Mouse (Mus musculus) limb, embryonic 14.5 days (tissue): ENCODE data around the gene Cplx1. TPM values are rescaled to one million over a fixed set of nuclear protein-coding genes. Genes with fewer than 3 reads are reported as not detected.

Experiments used
- ATAC-seq: fragments of 200-750 bp; cut with Nextera tagmentation; 2 replicates; pipeline ENCODE4 v1.8.0; 2017; ENCODE audit warnings: low read depth, moderate number of reproducible peaks, moderate TSS enrichment; ENCODE audit not compliant: low FRiP score
- DNase-seq: peaks from one replicate; pipeline ENCODE4 v3.0.0-alpha.2; 2015; ENCODE audit warnings: low spot score
- H3K27ac ChIP-seq: fragments of 300-500 bp; sonication (generic); replicated peaks from 2 replicates; pipeline ENCODE4 v1.5.1; 2014; ENCODE audit warnings: low read depth, mild to moderate bottlenecking, low read length, moderate library complexity, mixed read lengths
- H3K27me3 ChIP-seq: fragments of 300-500 bp; sonication (generic); 2 replicates; pipeline ENCODE4 v1.6.1; 2014; ENCODE audit warnings: low read length, mixed read lengths; ENCODE audit not compliant: control insufficient read depth, insufficient read depth
- H3K36me3 ChIP-seq: fragments of 300-500 bp; sonication (generic); 2 replicates; pipeline ENCODE4 v1.6.1; 2014; ENCODE audit warnings: mild to moderate bottlenecking, low read length, moderate library complexity, mixed read lengths; ENCODE audit not compliant: control insufficient read depth, insufficient read depth
- H3K4me1 ChIP-seq: fragments of 300-500 bp; sonication (generic); 2 replicates; pipeline ENCODE4 v1.6.1; 2014; ENCODE audit warnings: antibody characterized with exemption, low read length, mixed read lengths; ENCODE audit not compliant: control insufficient read depth, insufficient read depth
- H3K4me2 ChIP-seq: fragments of 300-500 bp; sonication (generic); replicated peaks from 2 replicates; pipeline ENCODE4 v1.6.1; 2014; ENCODE audit warnings: low read depth, mild to moderate bottlenecking, low read length, moderate library complexity; ENCODE audit not compliant: severe bottlenecking
- H3K4me3 ChIP-seq: fragments of 300-500 bp; sonication (generic); replicated peaks from 2 replicates; pipeline ENCODE4 v1.5.1; 2014; ENCODE audit warnings: low read length
- H3K9ac ChIP-seq: fragments of 300-500 bp; sonication (generic); 2 replicates; pipeline ENCODE4 v1.6.1; 2014; ENCODE audit warnings: mild to moderate bottlenecking, low read depth, low read length, moderate library complexity; ENCODE audit not compliant: severe bottlenecking
- H3K9me3 ChIP-seq: fragments of 300-500 bp; sonication (generic); 2 replicates; pipeline ENCODE4 v1.6.1; 2016; ENCODE audit warnings: low read length; ENCODE audit not compliant: control insufficient read depth
- POLR2A ChIP-seq: fragments of 200-500 bp; IDR thresholded peaks from 2 replicates; pipeline ENCODE4 v1.8.0; 2012; ENCODE audit warnings: inconsistent platforms, mild to moderate bottlenecking, moderate library complexity, borderline replicate concordance; ENCODE audit not compliant: insufficient read depth, insufficient read length; ENCODE audit errors: extremely low read depth
- WGBS: fragments of 180-500 bp; shearing (Covaris S2); extraction: QIAGEN DNeasy Blood & Tissue Kit; methylation state at CpG from one replicate; pipeline ENCODE4 v1.1.7; 2014; 5-methylcytosine and 5-hydroxymethylcytosine counted together
- polyA plus RNA-seq, 2 experiments: library from polyadenylated mRNA; depleted of rRNA in 1 of 2; stranded (reverse) in 1 of 2; unstranded in 1 of 2; fragments of >200 nt; fragmentation: Nextera tagmentation in 1 of 2; extraction: Ambion mirVana in 1 of 2; gene quantifications; 2 replicates each; pipeline versions ENCODE4 v1.2.1 to v1.2.3; 2012 to 2014

Cplx1 gene
- polyA plus RNA-seq, 2 experiments = 0.21 to 0.67 TPM

DNA sequence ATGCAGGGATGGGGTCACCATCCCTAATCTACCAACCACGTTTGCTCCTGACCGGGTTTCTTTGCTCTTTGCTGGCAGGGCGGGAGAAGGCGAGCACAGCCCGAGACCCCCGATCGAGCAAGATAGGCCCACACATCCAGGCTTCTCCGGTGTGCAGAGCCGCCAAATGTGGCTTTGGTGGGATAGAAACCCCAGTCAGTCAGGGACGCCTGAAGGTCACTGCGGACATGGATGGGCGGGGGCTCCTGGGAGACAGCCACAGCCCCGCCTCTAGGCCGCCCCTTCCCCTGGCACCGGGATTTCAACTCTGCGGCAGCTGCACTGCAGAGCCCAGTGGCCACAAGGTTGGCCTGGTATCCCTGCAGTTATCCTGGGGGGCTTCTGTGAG lies 377 bp upstream of the Cplx1 start:
- H3K4me3 ChIP-seq = peak overlapping the region; percentile 31
- H3K36me3 ChIP-seq = no peaks in the 10 kb centered on the region
- no peaks in the 10 kb centered on the region for H3K9me3 ChIP-seq
- DNase-seq (no peak), ATAC-seq (no peak)
- H3K4me2 ChIP-seq = peak overlapping the region; percentile 56
- peaks cover 6% of the 10 kb centered on the region; the same call in 1 of the 2 replicates for H3K4me1 ChIP-seq
- no peak overlapping the region for H3K27ac ChIP-seq
- TF ChIP-seq POLR2A = no peak
- H3K9ac ChIP-seq = no peak overlapping the region
- 2% methylated on average over 16 of the region's 16 CpGs for WGBS
- peaks cover 25% of the 10 kb centered on the region for H3K27me3 ChIP-seq

DNA sequence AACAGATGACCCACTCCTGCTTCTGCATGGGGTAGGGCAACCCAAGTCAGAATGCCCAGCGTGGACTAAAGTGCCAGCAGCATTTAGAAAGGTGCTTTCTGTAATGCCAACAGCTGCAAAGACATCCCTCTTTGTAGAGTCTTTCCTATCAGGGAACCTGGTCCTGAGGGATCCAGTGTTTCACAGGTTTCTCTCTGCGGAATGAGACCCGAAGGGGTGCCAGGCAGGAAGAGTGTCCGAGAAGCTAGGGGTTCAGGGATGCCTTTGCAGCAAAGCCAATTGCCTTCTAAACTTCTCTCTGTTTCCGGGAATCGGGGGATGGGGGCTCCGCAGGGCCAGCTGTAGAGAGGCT lies 711 bp downstream of the Cplx1 start:
- peak overlapping the region; percentile 56; the same call in 1 of the 2 replicates for H3K4me2 ChIP-seq
- H3K36me3 ChIP-seq = no peaks in the 10 kb centered on the region
- DNase-seq = no peak
- H3K9ac ChIP-seq = no peak overlapping the region
- H3K4me3 ChIP-seq = no peak overlapping the region
- H3K27ac ChIP-seq = no peak overlapping the region
- ATAC-seq = no peak
- no peaks in the 10 kb centered on the region for H3K9me3 ChIP-seq
- TF ChIP-seq POLR2A = no peak
- H3K4me1 ChIP-seq = peaks cover 6% of the 10 kb centered on the region; the same call in 1 of the 2 replicates
- WGBS = 23% methylated on average over 7 of the region's 7 CpGs
- peaks cover 25% of the 10 kb centered on the region for H3K27me3 ChIP-seq

DNA sequence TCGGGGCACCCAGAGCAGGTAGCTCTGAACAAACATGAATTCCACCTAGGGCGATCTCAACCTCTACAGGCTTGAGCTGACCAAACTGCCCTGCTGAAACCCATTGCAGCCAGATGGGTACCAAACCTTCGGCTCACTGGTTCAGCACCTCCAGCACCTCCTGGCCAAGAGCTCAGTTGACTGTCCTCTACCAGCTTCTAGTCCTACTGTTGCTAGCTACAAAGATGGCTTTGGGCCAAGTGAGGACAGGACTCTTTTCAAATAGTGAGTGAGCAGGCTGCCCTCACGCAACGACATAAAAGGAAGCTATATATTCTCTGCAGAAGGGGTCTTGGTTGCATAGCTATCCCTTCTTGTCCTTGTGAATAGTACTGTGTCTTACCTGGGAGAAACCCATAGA lies 2.2 kb downstream of the Cplx1 start:
- no peak for TF ChIP-seq POLR2A

GRCm38 (mm10) chr5:108543516-108544291 lies 6.1 kb downstream of the Cplx1 start:
- TF ChIP-seq POLR2A = no peak
- Histone ChIP-seq H3K4me1 (no peaks in the 10 kb centered on the region), H3K9ac (no peak overlapping the region), H3K4me2 (no peak overlapping the region), H3K27me3 (no peaks in the 10 kb centered on the region), H3K9me3 (no peaks in the 10 kb centered on the region), H3K36me3 (no peaks in the 10 kb centered on the region), H3K27ac (no peak overlapping the region), H3K4me3 (no peak overlapping the region)
- DNase-seq (no peak), ATAC-seq (no peak)
- WGBS = 69% methylated on average over 7 of the region's 7 CpGs

More for the DNA sequence above, 2.2 kb downstream of the Cplx1 start:
- Histone ChIP-seq H3K27me3 (peaks cover 25% of the 10 kb centered on the region), H3K4me3 (no peak overlapping the region), H3K4me1 (peaks cover 6% of the 10 kb centered on the region; the same call in 1 of the 2 replicates), H3K9me3 (no peaks in the 10 kb centered on the region), H3K4me2 (no peak overlapping the region), H3K27ac (no peak overlapping the region), H3K36me3 (no peaks in the 10 kb centered on the region), H3K9ac (no peak overlapping the region)
- DNase-seq (no peak), ATAC-seq (no peak)
- WGBS = 89% methylated on average over 5 of the region's 5 CpGs

- Histone ChIP-seq H3K36me3 (no peaks in the 10 kb centered on the region), H3K9ac (no peak overlapping the region), H3K4me1 (no peaks in the 10 kb centered on the region), H3K27ac (no peak overlapping the region), H3K4me3 (no peak overlapping the region), H3K4me2 (no peak overlapping the region), H3K9me3 (peaks cover 10% of the 10 kb centered on the region; the same call in 1 of the 2 replicates), H3K27me3 (no peaks in the 10 kb centered on the region)
- DNase-seq (no peak), ATAC-seq (no peak)
- no peak for TF ChIP-seq POLR2A
- 100% methylated on average over 2 of the region's 2 CpGs for WGBS
These were observed 15.6 kb downstream of the Cplx1 start for GRCm38 (mm10) chr5:108534188-108534587.
